Mouse (Mus musculus): Measurements from ENCODE around the gene Scube2. TPM values are rescaled to one million over a fixed set of nuclear protein-coding genes. Genes with fewer than 3 reads are reported as not detected.

The Scube2 gene
- under 1 TPM in 1 of 2 experiments, not detected in 1; 0.21 TPM for polyA plus RNA-seq (2017; shearing (Covaris generic))

GRCm38 (mm10) chr7:109865370-109866229 lies at the start of gene Scube2:
TSS of gene Scube2 (minus strand) at chr7:109865679.

GRCm38 (mm10) chr7:109781470-109782203 lies 83.8 kb downstream of the Scube2 start, which contains the start of gene Nrip3:
TSS of gene Nrip3 (minus strand) at chr7:109782025.

GRCm38 (mm10) chr7:109752008-109752925 lies 113.2 kb downstream of the Scube2 start, which contains the start of gene Tmem9b:
TSS of gene Tmem9b (minus strand) at chr7:109752875.

Other genes with a start within 250 kb of the Scube2 start
- under 1 TPM; 0.12 to 0.81 TPM for gene St5, start 162.1 kb downstream of the Scube2 start, polyA plus RNA-seq (2017; shearing (Covaris generic))
- gene Akip1, start 162.0 kb downstream of the Scube2 start, polyA plus RNA-seq (2017; shearing (Covaris generic)) = 10 to 100 TPM; 33.9 to 34.2 TPM
- gene BC051019, start 141.8 kb downstream of the Scube2 start, polyA plus RNA-seq (2017; shearing (Covaris generic)) = under 1 TPM in 1 of 2 experiments, not detected in 1; 0.25 TPM
- under 1 TPM in 1 of 2 experiments, not detected in 1; 0.31 TPM for gene Ascl3, start 134.0 kb downstream of the Scube2 start, polyA plus RNA-seq (2017; shearing (Covaris generic))
- 100 to 1,000 TPM; 139 to 171 TPM for gene Tmem9b, start 112.8 kb downstream of the Scube2 start, polyA plus RNA-seq (2017; shearing (Covaris generic))
- under 1 TPM; 0.25 to 0.90 TPM for gene Nrip3, start 83.7 kb downstream of the Scube2 start, polyA plus RNA-seq (2017; shearing (Covaris generic))
- gene Dennd5a, start 94.8 kb upstream of the Scube2 start, polyA plus RNA-seq (2017; shearing (Covaris generic)) = 10 to 100 TPM; 34.2 to 42.1 TPM
- gene Tmem41b, start 121.2 kb upstream of the Scube2 start, polyA plus RNA-seq (2017; shearing (Covaris generic)) = 10 to 100 TPM; 42.7 to 45.7 TPM
- 10 to 100 TPM; 17.7 to 24.0 TPM for gene Ipo7, start 152.6 kb upstream of the Scube2 start, polyA plus RNA-seq (2017; shearing (Covaris generic))
- 10 to 100 TPM; 33.4 to 40.2 TPM for gene Zfp143, start 195.5 kb upstream of the Scube2 start, polyA plus RNA-seq (2017; shearing (Covaris generic))